Comparison of ENCODE assay signal across 8 mouse cellular contexts in the genomic region with DNA sequence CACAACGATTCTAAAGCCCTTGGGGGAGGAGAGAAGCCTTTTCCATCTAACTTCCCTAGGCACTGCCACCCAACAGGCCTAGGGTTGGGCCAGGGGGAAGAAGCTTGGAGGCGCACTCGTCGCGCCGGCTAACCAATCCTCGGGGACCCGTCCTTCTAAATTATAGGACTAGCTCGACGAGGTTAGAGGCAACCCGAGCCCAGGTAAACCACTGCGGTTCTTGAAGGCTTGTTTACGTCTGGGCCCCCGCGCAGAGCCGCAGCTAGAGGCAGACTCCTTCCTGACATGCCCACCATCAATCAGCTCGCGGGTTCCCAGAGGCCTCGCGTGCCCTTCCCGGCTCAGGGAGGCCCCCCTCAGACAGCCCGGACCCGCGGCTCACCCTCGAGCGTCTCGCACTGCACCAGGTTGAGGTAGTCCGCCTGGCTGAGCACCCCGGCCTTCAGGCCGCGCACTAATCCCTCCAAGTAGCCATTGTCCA. TPM values are rescaled to one million over a fixed set of nuclear protein-coding genes. Genes with fewer than 3 reads are reported as not detected.
A peak's percentile ranks its signal among the peaks of the same experiment; 100 is the strongest.
DNase-seq lines count a peak whose midpoint lies in the region; ATAC-seq lines count a peak whose summit lies in the region.

No protein-coding gene starts in this region.

- H3K9me3 ChIP-seq in lung, embryonic 15.5 days = no peaks in the 10 kb centered on the region
- no peaks in the 10 kb centered on the region for H3K9me3 ChIP-seq in forebrain, embryonic 13.5 days (replicated peaks)
- no peaks in the 10 kb centered on the region for H3K9me3 ChIP-seq in limb, embryonic 13.5 days

- H3K36me3 ChIP-seq in lung, embryonic 15.5 days = no peaks in the 10 kb centered on the region
- H3K36me3 ChIP-seq in forebrain, embryonic 13.5 days (ENCODE audit: poor library complexity, severe bottlenecking) = no peaks in the 10 kb centered on the region; the same call in 1 of the 2 replicates
- no peaks in the 10 kb centered on the region for H3K36me3 ChIP-seq in limb, embryonic 13.5 days

- H3K4me1 ChIP-seq in lung, embryonic 15.5 days = peaks cover 31% of the 10 kb centered on the region
- peaks cover 38% of the 10 kb centered on the region for H3K4me1 ChIP-seq in forebrain, embryonic 13.5 days
- H3K4me1 ChIP-seq in limb, embryonic 13.5 days = peaks cover 29% of the 10 kb centered on the region

- ATAC-seq in lung, embryonic 15.5 days (ENCODE audit: borderline replicate concordance, extremely low read depth, low FRiP score, low TSS enrichment) = peak; percentile 66
- peak; percentile 82 for ATAC-seq in forebrain, embryonic 13.5 days
- peak; percentile 66 for ATAC-seq in limb, embryonic 13.5 days (ENCODE audit: low FRiP score, low read depth)

- peak overlapping the region; percentile 63 for H3K9ac ChIP-seq in lung, embryonic 15.5 days
- peak overlapping the region; percentile 90 for H3K9ac ChIP-seq in forebrain, embryonic 13.5 days
- H3K9ac ChIP-seq in limb, embryonic 13.5 days = peak overlapping the region; percentile 87

- WGBS in lung, embryonic 15.5 days = under 1% methylated on average over 31 of the region's 31 CpGs
- WGBS in forebrain, embryonic 13.5 days = 1% methylated on average over 31 of the region's 31 CpGs
- WGBS in limb, embryonic 13.5 days = under 1% methylated on average over 31 of the region's 31 CpGs

- 0 out of 2 replicates have a peak, but pooled peaks cover 6% of the 10 kb centered on the region for H3K27me3 ChIP-seq in lung, embryonic 15.5 days
- H3K27me3 ChIP-seq in forebrain, embryonic 13.5 days = no peaks in the 10 kb centered on the region; the same call in 1 of the 2 replicates
- H3K27me3 ChIP-seq in limb, embryonic 13.5 days = 0 out of 2 replicates have a peak, but pooled peaks cover 8% of the 10 kb centered on the region

- peak overlapping the region; percentile 68 for H3K4me3 ChIP-seq in lung, embryonic 15.5 days
- H3K4me3 ChIP-seq in forebrain, embryonic 13.5 days = peak overlapping the region; percentile 87
- peak overlapping the region; percentile 87 for H3K4me3 ChIP-seq in limb, embryonic 13.5 days

- peak overlapping the region; percentile 38; the same call in 1 of the 2 replicates for H3K27ac ChIP-seq in lung, embryonic 15.5 days
- peak overlapping the region; percentile 81 for H3K27ac ChIP-seq in forebrain, embryonic 13.5 days
- H3K27ac ChIP-seq in limb, embryonic 13.5 days = peak overlapping the region; percentile 61; the same call in 1 of the 2 replicates

- no peak for DNase-seq in lung, postnatal 14 days
- DNase-seq in T-cell, adult 2 months (ENCODE audit: low spot score) = peak; percentile 73
- DNase-seq in naive thymus-derived CD4-positive, alpha-beta T cell, adult 2 months (ENCODE audit: low read depth) = peak; percentile 71
- DNase-seq in natural killer cell, adult 2 months (ENCODE audit: low spot score in 2 of 2) = no peak
- DNase-seq in cerebellum, postnatal 4 days (ENCODE audit: low spot score in 2 of 2) = no peak

- H3K4me2 ChIP-seq in lung, embryonic 15.5 days = peak overlapping the region; percentile 81
- H3K4me2 ChIP-seq in forebrain, embryonic 13.5 days = peak overlapping the region; percentile 90
- H3K4me2 ChIP-seq in limb, embryonic 13.5 days (replicated peaks) = peak overlapping the region; percentile 95

RNA-seq across cellular contexts. Expression of a gene that starts 0.4 kb away (rescaled TPM):
- 80.8 and 82.1 TPM in 2 replicates for polyA plus RNA-seq in lung, embryonic 15.5 days (2015; fragmentation: Nextera tagmentation; extraction: Ambion mirVana)
- 136 and 152 TPM in 2 replicates for polyA plus RNA-seq in forebrain, embryonic 13.5 days (2015; fragmentation: Nextera tagmentation; extraction: Ambion mirVana)
- polyA plus RNA-seq in limb, embryonic 13.5 days (2015; fragmentation: Nextera tagmentation; extraction: Ambion mirVana) = 82.5 and 83.5 TPM in 2 replicates

RNA-seq across cellular contexts. Expression of a gene that starts 39.6 kb away (rescaled TPM):
- 30.6 and 34.1 TPM in 2 replicates for polyA plus RNA-seq in lung, embryonic 15.5 days (2015; fragmentation: Nextera tagmentation; extraction: Ambion mirVana)
- polyA plus RNA-seq in forebrain, embryonic 13.5 days (2015; fragmentation: Nextera tagmentation; extraction: Ambion mirVana) = 17.6 and 20.6 TPM in 2 replicates
- 20.1 and 20.2 TPM in 2 replicates for polyA plus RNA-seq in limb, embryonic 13.5 days (2015; fragmentation: Nextera tagmentation; extraction: Ambion mirVana)

RNA-seq across cellular contexts. Expression of a gene that starts 46.9 kb away (rescaled TPM):
- polyA plus RNA-seq in lung, embryonic 15.5 days (2015; fragmentation: Nextera tagmentation; extraction: Ambion mirVana) = 2.6 and 2.8 TPM in 2 replicates
- 3.9 and 6.1 TPM in 2 replicates for polyA plus RNA-seq in forebrain, embryonic 13.5 days (2015; fragmentation: Nextera tagmentation; extraction: Ambion mirVana)
- polyA plus RNA-seq in limb, embryonic 13.5 days (2015; fragmentation: Nextera tagmentation; extraction: Ambion mirVana) = 5.9 and 7.6 TPM in 2 replicates

Comparison
In these comparisons a context has a peak if more than half of its experiments do, and no peak if none do; other contexts are left out.
1. DNase-seq: peak in T-cell, adult 2 months (single experiment) and naive thymus-derived CD4-positive, alpha-beta T cell, adult 2 months (single experiment); none in lung, postnatal 14 days (single experiment), natural killer cell, adult 2 months (0 of 2) and cerebellum, postnatal 4 days (0 of 2).
2. Peak in every context shown above with its lines, with median percentiles within 50 percentile points of each other: ATAC-seq, H3K27ac ChIP-seq, H3K4me2 ChIP-seq, H3K4me3 ChIP-seq and H3K9ac ChIP-seq.